Mouse (Mus musculus) adipocyte (in vitro differentiated cells): Measurements from ENCODE around the gene Nos2.
A peak's percentile ranks its signal among the peaks of the same experiment; 100 is the strongest.

Source experiments
- DNase-seq: peaks from one replicate; pipeline ENCODE4 v3.0.0-alpha.2; 2016; ENCODE audit warnings: low spot score

Nos2 gene

DNA sequence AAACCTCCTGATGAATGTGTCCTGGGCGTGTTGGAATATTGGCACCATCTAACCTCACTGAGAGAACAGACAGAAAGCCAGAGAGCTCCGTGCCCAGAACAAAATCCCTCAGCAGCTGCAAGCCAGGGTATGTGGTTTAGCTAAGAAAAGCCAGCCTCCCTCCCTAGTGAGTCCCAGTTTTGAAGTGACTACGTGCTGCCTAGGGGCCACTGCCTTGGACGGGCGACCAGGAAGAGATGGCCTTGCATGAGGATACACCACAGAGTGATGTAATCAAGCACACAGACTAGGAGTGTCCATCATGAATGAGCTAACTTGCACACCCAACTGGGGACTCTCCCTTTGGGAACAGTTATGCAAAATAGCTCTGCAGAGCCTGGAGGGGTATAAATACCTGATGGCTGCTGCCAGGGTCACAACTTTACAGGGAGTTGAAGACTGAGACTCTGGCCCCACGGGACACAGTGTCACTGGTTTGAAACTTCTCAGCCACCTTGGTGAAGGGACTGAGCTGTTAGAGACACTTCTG, at the start of gene Nos2:
Nos2 (plus strand) TSS at position 377 of the 529 bp plus-strand sequence.
- no peak for DNase-seq

DNA sequence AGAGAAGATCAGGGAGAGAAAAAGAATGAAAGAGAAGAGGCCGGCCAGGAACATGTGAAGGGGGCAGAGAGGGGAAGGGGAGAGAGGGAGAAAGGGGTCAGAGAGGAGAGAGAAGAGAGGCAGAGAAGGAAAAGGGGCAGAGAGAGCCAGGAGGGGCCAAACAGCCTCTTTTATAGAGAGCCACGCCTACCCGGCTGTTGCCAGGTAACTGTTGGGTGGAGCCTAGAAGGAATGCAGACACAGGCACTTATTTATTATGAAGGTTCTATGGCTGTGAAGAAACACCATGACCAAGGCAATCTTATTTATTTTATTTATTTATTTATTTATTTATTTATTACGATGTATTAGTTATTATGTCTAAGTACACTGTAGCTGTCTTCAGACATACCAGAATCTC, 49.7 kb upstream of the Nos2 start:
- DNase-seq, result no peak

DNA sequence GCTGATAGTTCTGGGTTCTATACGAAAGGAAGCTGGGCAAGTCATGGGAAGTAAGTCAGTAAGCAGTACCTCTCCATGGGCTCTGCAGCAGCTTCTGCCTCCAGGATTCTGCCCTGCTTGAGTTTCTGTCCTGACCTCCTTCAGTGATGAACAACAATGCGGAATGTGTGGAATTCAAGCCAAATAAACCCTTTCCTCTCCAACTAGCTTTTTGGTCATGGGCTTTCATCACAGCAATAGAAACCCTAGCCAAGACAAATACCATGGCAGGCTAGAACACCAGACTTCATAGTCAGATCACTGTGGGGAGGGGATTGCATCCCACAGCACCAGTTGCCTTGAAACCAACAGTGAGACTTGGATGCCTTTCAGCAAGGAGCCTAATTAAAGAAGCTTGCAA, 47.8 kb upstream of the Nos2 start:
- DNase-seq, result no peak

DNA sequence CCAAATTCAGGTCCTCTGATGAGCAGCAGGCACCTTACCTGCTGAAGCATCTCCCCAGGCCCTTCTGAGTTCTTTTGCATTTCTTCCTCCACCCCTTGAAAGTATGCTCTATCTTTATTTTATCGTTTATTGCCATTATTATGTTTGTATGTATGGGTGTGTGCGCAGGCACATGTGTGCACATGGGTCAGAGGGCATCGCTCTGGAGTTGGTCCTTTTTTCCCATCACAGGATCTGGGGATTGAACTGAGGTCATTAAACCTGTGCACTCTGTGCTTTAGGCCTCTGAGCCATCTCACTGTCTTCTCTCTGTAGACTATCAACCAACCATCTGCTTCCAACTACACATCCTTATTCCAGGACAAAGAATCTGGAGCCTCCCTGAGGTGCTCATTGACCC, 40.9 kb upstream of the Nos2 start:
- DNase-seq, result no peak

DNA sequence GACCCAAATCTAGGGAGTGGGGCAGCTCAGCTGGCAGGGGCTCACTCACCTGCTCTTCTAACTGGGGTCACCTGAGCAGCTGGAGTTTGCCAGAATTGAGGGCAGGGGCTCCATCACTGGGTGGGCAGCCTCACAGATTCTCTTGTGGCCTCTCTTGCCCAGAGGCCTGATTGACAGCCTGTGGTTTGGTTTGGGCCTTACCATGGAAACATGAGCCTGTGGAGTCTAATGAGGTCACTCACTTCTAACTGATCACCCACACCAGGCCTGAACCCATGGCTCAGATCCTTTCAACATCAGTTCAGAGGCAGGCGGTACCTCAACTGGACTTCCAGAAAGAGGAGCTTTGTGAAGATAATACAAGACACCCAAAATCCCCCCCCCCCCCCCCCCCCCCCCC, 33.9 kb upstream of the Nos2 start:
- no peak for DNase-seq

DNA sequence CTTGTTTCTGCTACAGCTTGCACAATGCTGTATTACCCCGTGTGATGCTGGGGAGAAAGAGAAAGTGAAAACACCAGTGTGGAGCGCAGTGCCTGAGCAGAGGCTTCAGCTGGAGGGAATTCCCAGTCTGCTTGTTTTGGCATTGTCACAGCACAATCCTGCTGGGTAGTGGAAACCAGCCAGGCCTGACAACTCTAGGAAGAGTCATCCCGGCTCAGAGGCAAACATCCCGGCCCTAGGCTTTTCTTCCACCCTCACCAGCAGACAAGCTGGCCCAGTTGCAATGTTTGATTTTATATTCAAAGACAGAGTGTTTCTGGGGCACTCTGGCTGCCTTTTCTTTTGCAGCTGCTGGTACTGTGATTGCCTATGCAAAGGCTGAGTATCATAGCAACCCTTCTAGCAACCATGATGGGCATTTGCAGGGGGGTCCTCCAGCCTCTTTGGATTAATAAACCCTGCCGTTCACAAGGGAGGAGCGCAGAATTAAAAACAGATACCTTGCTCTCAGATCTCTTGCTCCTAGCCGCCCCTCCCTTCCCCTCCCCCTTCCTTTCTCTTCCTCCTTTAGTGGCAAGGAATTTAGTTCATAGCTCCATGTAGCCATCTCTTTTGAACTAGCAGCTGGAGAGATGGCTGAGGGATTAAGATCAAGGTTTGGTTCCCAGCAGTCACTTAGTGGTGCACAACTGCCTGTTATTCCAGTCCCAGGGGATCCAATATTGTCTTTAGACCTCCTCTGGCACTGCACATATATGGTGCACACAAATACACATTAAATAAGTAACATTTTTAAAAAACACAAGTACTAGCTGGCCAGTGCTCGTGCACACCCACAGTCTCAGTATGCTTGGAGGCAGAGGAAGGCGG, 33.2 kb upstream of the Nos2 start:
- peak; percentile 98 for DNase-seq

DNA sequence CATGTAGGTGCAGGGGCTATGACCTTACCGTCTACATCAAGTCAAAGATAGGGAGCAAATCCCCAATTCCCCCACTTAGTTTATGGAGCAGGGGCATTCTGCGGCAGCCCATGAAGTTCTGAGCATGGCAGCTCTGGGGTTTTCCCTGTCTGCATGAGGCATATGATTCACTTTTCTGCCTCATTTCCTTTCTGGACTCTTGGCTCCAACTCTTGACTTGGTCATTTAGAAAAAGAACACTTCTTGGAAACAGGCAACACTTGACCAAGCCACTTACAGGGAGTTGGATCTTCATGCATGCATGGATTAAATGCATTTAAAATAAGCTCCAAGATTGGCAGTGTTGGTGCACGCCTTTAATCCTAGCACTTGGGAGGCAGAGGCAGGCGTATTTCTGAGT, 31.4 kb upstream of the Nos2 start:
- no peak for DNase-seq

DNA sequence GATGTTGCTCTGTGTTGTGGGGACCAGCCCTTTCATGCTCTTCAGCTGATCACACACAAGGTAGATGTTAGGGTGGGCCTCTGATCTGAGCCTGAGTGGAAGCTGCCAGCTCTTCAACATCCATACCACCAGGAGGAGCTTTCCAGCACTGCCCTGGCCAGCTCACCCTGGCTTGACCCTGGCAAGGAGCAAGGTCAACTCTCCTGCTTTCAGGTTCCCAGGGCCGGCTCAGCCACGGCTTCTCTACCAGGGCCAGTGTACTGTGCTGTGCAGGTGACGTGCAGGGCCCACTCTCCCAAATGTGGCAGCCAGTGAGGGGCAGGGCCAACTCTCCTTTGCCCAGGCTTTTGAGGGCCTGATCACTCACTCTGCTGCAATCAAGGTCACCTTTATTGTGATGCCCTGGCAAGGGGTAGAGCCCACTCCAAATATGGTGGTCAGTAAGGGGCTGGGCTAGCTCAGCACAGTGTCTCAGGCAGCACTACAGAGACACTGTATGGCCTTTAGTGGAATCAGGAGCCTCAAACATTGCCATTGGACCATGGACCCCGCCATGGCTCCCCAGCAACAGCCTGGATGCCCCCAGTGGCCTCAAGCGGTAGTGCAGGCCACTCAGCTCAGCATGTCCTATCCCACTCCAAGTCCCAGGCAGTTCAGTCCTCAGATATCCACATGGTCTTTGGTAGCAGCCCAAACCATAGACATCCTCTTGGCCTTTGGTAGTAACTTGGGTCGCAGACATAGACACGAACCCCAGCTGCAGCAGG, 24.0 kb upstream of the Nos2 start:
- DNase-seq, result no peak

DNA sequence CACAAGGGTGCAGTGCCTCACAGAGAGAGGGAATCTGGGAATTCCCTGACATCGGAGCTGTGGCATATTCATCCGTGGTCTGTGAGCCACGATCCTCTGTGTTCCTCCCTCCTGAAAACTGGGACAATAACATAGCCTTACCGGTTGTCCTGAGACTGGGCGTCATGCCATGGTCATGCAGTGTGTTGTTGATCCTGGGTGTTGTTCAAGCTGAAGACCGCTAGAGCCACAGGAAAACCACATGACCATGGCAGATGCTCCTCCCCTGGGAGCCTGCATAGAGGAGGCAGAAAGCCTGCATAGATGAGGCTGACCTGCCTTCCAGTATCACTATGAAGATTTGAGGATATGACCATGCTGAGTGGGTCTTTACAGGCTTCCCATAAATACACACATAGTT, 5.1 kb upstream of the Nos2 start:
- DNase-seq, result no peak

DNA sequence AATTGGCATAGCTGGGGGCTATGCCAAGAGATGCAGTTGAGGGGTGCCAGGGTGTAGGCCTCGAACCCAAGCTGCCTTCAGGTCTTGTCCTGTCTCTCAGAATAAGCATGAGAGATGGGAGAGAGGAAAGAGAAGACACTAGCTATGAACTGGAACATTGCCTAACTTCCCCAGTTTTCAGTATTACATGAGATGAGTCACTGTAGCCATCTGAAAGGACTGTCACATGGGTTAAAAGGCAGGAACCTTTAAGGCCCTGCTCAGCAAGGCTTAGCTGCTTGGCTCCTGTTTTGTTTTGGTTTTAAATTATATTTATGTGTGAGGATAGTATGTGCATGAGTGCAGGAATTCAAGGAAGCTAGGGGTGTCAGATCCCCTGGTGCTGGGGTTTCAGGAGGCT, 4.2 kb upstream of the Nos2 start:
- peak; percentile 31 for DNase-seq

DNA sequence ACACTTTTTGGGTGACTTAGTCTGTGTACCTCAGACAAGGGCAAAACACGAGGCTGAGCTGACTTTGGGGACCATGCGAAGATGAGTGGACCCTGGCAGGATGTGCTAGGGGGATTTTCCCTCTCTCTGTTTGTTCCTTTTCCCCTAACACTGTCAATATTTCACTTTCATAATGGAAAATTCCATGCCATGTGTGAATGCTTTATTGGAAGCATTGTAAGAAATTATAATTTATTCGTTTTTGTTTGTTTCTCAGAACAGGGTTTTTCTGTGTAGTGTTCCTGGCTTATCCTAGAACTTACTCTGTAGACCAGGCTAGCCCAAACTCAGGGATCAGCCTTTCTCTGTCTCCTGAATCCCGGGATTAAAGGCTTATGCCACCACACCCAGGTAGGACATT, 842 bp upstream of the Nos2 start:
- DNase-seq, result no peak

DNA sequence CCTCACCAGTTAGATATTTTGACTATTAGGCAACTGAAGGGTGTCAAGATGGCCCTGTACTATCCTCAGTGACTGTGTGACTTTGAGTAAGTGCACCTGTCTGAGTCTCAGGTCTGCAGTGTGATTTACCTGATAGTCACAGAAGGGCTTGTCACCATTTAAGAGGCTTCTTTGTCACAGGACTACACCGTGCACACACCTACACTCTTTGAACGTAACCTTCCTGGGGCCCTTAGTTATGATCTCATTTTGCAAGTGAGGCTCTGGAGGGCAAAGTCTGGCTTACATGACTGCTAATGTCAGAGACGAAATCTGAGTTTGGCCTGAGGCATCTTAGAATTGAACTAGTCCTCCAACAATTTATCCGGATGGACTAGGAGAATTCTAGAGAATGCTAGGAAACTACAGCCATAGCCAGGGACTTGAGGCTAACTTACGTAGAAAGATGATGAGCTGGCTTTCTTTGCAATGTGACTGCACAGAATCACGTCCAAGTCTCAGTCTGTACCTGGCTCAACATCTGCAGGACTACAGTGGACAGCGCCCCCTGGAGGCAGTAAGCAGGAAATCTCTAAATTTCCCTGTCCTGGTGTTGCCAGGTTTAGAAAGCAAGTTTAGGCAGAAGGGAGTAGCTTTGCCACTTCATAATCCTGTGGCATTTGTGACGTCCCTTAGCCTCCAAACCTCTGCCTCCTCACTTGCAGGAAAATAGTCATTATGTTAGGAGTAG, 2.3 kb downstream of the Nos2 start:
- DNase-seq, result peak; percentile 47

DNA sequence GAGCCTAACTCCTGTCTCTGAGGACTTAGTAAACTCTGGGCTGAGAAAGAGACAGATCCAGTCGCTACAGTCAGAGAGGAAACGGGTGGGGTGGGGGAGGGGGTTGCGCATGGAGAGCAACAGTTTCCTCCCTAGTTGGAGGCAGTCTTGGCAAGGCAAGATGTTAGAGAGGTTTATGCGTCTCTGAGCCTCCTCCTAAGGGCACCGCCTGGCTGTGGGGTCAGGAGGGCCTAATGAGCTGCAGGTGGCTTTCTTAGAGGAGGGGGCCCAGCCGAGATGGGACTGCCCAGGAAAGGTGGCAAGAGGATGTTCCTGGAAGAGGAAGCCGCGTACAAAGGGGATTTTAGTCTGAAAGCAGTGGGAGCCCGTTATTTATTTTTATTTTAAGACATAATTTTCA, 3.5 kb downstream of the Nos2 start:
- no peak for DNase-seq

DNA sequence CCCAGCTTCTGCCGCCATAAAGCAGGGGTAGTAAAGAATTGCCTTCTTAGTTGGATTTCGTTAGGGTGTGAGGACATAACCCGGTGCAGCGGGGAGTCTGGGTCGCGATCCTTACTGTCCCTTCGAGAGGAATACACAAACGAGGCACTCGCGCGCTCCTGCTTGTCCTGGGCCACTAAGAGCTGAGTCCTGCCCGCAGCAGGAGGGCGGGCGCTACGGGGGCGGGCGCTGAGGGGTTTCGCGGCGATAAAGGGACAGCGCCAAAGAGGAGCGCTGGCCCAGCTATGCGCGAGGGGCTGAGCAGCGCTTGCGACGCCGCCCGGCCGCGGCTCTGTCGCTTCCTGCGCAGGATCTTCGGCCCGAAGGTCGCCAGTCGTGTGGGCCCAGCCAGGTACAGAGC, 4.3 kb downstream of the Nos2 start:
- no peak for DNase-seq

DNA sequence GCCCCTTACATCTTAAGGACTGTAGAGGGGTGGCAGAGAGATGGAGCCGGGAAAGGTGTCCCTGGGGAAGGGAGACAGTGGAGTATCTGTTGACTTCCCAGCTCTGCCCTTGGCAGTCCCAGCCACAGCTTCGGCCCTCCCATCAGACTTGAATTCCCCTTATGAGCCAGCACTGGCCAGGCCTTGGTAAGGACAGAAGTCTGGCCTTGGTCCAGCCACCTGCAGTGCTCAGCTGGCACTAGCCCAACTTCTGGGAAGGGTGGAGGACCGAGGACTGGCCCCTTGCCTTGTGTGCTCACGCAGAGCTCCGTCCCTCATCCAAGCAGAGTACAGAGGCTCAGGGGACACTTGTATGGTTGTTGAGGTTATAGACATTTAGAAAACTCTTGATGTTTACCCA, 8.8 kb downstream of the Nos2 start:
- DNase-seq, result no peak

DNA sequence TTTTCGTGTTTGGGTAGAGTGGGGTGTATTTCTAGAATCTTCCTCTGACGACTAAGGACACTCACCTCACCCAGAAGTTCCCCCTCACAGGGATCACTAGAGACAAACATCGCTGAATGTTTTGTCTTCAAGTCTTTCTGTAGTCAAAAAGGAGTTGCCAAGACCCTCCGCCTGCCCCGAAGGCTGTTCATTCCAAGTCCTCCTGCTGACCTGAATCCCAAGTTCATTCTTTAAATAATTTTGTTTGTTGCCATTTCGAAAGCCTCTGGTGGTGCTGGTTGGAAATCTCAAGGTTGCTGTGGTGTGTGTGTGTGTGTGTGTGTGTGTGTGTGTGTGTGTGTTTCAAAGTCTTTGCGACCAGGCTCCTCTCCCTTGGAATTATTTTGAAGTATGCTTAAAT, 13.7 kb downstream of the Nos2 start:
- DNase-seq, result no peak

DNA sequence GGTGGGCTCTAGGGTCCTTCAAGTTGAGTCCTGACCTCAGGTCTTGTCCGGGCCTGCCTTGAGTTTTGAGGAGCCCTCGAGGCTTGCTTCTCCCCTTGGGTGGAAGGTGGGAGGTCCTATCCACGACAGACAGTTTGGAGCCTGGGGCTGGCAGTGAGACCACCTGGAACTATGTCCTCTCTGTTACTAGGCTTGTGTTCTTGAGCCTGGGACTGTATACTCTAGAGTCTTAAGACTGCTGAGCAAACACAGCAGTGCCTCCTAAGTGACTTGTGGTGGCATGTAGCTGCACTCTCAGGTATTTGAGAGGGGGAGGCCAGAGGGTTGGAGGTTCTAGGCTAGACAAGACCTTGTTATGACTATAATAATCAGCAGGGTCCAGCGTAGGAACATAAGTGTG, 14.1 kb downstream of the Nos2 start:
- DNase-seq, result no peak

DNA sequence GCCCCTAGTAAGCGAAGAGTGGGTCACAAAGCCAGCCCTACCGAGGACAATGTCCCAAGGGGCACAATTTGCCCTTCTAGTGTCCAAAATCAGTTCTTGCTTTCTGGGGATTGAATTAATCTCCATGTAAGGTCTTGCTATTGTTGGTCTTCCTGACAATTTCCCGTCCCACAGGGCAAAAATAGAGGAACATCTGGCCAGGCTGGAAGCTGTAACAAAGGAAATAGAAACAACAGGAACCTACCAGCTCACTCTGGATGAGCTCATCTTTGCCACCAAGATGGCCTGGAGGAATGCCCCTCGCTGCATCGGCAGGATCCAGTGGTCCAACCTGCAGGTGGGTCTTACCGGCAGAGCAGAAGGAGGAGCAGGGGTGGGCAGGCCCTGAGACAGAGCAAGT, 14.6 kb downstream of the Nos2 start:
- no peak for DNase-seq

DNA sequence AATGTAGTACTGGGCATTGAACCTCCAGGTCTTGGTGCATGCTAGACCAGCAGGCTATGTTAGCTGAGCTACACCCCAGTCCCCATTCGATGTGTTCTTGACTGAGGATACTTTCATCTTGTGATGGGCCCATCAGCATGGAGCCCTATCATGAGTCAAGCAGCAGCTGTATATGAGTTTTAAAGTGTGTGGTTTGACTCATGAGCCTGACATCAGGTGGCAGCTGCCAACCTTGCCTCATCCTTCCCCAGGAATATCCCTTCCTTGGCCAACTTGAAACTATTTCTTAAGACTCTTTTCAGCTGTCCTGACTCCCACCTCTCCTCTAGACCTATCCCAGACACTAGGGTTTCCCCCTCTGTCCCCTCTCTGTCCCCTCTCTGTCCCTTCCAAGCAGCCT, 22.5 kb downstream of the Nos2 start:
- DNase-seq, result no peak

DNA sequence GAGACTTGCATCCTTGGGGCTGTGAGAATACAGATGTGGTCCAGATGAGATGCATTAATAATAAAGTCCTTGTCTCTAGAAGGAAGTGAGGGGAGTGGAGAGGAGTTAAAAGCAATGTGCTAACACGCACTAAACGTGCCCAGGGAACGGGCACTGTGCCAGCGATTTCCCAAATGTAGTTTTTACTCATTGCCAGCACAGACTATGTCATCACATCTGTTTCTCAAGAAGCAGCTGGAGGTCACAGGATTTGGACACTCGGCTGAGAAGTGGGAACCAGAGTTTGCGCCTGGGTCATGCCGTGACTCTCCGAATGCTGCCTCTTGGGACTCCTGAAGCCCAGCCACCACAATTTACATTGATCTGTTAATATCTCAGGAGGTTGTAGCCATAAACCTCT, 29.8 kb downstream of the Nos2 start:
- DNase-seq, result peak; percentile 94

DNA sequence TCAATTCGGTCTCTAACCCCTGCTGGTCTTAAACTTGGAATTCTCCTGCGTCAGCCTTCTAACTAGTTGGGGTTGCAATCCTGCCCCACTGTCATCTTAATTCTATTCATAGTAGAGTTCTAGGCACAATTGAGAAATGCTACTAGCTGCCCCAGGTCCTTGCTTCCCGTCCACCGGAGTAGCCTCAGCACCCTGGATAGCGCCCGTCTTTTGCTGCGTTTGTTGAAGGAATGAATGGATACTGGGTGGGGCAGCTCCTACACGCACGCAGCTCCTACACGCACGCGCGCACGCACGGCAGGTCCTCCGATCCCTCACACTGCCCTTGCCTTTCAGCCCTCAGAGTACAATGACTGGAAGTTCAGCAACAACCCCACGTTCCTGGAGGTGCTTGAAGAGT, 31.9 kb downstream of the Nos2 start:
- DNase-seq, result peak; percentile 20

DNA sequence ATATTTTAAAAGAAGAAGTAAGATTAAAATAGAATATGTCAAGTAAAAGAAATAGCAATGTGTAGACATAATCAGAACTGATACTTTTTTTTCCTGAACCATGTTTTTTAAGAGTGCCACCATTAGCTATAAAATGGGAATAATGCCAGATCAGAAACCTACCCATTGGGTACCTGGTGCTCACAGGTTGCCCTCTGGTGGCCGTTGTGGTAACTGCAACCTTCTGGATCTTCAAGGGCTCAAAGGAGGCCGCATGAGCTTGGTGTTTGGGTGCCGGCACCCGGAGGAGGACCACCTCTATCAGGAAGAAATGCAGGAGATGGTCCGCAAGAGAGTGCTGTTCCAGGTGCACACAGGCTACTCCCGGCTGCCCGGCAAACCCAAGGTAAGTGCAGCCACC, 35.7 kb downstream of the Nos2 start:
- peak; percentile 80 for DNase-seq

DNA sequence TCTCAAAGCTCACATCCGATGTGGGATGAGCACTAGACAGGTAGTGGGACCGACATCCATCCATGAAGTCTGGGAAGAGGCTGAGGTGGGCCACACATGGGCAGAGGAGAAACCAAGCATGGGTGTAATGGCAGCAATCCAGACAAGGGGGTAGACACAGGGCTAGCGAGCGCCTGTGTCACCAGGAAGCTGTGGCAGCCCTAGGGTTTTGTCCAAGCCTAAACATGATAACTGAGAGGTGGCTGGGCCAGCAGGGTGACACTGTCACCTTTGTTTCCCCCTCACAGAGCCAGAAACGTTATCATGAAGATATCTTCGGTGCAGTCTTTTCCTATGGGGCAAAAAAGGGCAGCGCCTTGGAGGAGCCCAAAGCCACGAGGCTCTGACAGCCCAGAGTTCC, 38.8 kb downstream of the Nos2 start:
- no peak for DNase-seq
